Mouse (Mus musculus): ENCODE measurements around the gene Olfr700.
A peak's percentile ranks its signal among the peaks of the same experiment; 100 is the strongest.

Olfr700 gene

DNA sequence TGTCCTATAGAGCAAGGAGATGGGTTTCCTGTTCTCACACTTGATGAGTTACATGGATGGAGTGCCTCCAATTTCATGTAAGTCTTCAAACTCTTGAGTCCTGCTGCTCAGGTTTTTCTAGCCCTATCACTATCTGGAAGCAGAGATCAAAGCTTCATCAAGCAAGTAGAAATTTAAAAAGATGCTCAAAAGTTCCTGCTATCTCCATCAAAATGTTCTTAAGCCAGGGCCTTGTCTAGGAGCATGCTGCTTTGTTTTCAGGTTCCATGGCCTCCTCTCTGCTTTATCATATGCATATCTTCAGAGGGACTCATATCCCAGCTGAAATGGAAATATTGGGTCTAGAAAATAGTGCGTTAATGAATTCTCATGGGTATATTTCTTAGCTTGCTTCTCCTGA lies at the start of gene Olfr700:
Gene Olfr700, minus strand, starts transcription at position 101 of the 400 bp plus-strand sequence.
- no peak for DNase-seq (ENCODE audit: low read depth, low spot score)

DNA sequence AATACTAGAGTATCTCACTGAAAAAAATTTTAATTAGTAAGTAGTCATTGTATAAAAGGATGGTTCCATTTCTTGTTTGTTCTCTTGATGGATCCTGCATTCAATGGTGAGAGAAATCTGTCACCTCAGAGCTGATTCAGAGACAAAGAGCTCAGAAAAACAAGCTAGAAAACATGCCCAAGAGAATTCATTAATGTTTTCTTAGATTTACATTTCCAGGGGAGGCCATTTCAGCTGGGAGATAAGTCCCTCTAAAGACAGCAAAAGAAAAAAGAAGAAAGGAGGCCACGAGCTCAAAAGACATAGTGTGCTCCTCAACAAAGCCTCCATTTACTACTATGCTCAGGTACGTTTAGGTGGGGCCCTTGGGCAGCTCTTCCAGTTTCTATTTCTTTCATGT lies 34.4 kb upstream of the Olfr700 start, which contains the start of gene Olfr703:
Gene Olfr703, plus strand, starts transcription at position 301 of the 400 bp plus-strand sequence.
- DNase-seq (ENCODE audit: low read depth, low spot score): no peak

DNA sequence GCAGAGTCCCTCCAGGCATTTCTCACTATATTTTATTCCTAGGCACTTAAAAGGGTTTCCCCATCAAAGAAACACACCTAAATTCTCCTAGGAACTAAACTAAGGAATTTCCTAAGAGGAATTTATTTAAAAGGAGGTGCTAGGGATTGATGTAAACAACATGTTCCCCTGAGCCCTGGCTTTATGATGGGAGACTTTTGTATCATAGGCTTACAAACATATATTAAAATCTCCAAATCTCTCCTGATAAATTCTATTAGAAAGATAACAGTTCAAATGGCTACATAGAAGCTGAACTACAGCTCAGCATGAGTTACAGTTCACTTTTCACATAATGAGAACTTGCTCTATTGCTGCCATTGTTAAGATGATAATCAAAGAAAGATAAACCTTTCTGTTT lies 25.2 kb upstream of the Olfr700 start, which contains the start of gene Olfr702:
Gene Olfr702, minus strand, starts transcription at position 101 of the 400 bp plus-strand sequence.
- no peak for DNase-seq (ENCODE audit: low read depth, low spot score)

DNA sequence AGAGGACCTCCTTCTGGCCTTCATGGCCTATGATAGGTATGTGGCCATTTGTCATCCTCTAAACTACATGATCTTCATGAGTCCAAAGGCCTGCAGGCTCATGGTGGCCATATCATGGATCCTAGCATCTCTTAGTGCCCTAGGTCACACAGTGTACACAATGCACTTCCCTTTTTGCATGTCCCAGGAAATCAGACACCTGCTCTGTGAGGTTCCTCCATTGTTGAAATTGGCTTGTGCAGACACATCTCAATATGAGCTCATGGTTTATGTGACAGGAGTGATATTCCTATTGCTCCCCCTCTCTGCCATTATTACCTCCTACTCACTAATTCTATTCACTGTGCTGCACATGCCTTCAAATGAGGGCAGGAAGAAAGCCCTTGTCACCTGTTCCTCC lies 9.8 kb upstream of the Olfr700 start:
- no peak for DNase-seq (ENCODE audit: low read depth, low spot score)

DNA sequence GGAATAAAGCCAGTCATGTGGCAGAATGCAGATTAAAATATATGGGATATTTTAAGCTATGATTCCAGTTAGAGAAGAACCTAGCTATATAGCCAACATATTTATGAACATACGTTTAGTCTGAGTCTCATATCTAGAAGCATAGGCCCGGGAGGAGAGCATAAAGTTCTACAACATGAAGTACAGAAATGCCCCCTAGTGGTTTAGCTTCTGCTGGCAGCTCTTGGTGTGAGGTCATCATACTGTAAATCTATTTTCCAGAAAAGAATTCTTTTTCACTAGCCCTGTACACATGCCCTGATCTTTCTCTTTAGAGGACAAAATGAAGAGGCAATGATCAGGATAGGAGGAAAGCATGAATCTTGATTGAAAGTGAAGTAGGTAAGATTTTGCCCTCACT lies 7.1 kb upstream of the Olfr700 start:
- DNase-seq (ENCODE audit: low read depth, low spot score): peak; percentile 15

DNA sequence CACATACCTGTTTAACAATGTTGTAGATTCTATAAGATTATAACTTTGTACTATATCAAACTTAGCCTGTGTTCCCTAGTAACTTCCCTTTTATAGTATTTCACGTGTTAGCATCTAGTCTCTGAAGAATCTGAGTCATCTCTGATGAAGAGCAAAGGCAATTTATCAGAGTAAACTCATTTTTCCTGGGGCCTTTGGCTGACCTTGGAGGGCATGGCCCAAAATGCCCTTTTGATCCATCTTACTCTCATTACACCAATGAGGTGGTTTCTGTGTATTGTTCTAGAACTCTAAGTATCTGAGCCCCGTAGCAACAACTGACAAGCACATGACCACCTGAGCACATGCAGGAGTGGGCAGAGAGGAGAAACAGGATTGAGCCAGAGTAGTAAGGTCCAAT lies 5.2 kb upstream of the Olfr700 start, which contains the start of gene Olfr701:
Gene Olfr701, plus strand, starts transcription at position 301 of the 400 bp plus-strand sequence.
- no peak for DNase-seq (ENCODE audit: low read depth, low spot score)

DNA sequence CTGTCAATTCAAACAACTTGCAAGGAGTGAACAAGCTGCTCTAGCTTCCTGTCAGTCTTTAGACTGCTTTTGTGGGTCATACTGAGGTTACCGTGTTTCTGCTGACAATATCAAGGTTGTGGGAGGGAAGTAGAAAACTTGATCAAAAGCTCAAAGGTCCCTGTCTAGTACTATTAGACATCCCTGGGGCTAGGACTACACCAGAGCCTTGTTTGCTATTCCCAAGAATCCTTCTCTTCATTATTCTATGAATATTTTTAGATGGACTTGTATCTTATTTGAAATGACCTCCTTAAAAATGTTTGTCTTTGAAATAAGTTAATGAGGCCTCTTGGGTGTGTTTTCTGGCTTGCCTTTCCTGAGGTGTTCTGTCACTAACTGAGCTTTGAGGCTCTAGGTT lies 15.5 kb downstream of the Olfr700 start, which contains the start of gene Olfr699:
Gene Olfr699, minus strand, starts transcription at position 101 of the 400 bp plus-strand sequence.
- DNase-seq (ENCODE audit: low read depth, low spot score): no peak

DNA sequence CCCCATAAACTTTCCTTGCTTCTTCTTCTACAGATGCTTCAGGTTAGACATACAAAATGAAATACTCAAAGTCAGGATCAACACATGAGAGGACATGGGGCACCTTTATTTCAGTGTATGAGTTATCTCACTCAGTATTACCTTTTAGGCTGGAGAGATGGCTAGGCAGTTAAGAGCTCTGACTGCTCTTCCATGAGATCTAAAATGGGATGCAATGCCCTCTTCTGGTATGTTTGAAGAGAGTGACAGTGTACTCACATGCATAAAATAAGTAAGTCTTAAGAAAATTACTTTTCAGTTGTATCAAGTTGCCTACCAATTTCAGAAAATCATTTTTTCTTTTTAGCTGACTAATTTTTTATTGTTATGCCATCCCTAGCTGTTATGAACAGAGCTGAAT lies 20.3 kb downstream of the Olfr700 start:
- DNase-seq (ENCODE audit: low read depth, low spot score): no peak

DNA sequence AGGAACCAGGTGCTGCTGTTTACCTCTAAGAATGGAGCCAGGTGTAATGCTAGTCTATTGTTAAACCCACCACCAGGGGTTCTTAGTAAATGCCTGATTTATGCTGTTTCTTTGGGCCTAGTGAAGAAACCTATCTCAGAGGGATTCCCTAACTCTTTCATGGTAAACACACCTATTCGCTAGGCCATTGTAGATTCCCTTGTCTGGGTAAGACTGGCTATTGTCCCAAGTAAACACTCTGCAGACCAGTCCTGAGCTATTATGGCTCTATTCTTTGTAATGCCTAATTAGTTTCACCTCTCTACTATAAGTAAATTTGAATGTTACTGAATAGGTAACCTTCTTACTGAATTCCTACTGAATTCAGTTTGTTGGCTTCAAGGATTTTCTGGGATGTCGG lies 47.6 kb downstream of the Olfr700 start:
- peak; percentile 55 for DNase-seq (ENCODE audit: low read depth, low spot score)

DNA sequence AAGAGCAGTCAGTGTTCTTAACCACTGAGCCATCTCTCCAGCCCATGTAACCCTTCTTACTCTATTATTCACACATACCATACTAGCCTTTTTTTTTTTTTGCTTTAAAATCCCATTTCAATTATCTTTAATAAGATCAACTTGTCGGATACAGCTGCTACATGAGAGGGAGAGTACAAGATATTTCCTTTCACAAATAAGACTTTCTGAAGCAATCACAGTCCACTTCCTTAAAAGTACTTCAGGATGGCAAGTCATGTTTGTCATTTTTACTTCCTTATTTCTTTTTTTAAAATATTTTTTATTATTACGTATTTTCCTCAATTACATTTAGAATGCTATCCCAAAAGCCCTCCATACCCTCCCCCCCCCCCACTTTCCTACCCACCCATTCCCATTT lies 49.8 kb downstream of the Olfr700 start:
- DNase-seq (ENCODE audit: low read depth, low spot score): no peak

Measured in ES-CJ7 (cell line).